ENCODE assay signal across 28 mouse cellular contexts in genomic region chr6:98936377-98936776, GRCm38 (mm10).
DNase-seq lines count a peak whose midpoint lies in the region; ATAC-seq and TF ChIP-seq lines count a peak whose summit lies in the region.
"Had no signal": no experiment of that assay in that cellular context is flagged by ENCODE, and none has a peak within 500 bp of the region (broad histone marks: within the 10 kb centered on the region; RNA-seq: fewer than 3 reads in every experiment).

No protein-coding gene starts in this region.

- TF ChIP-seq CTCF in left cerebral cortex, adult 2 months (IDR thresholded peaks at IDR 0.05) = no peak

- intact Hi-C loops in left cerebral cortex, adult 2 months (cut with DNase I) = loop anchor here (5.0 to 10.0 kb wide), 3 partner anchors 302 to 829 kb away; no protein-coding TSS in a partner anchor
- intact Hi-C loops in left cerebral cortex, postnatal 10 days (cut with DNase I) = no loop called here

- peak; percentile 67 for ATAC-seq in frontal cortex, adult (ENCODE audit: low TSS enrichment)
- ATAC-seq: intestine, embryonic 16.5 days; midbrain, embryonic 13.5 days had no signal

- peak overlapping the region; percentile 29 for H3K27ac ChIP-seq in left cerebral cortex, adult 2 months
- H3K27ac ChIP-seq: gastrocnemius, adult 2 months; heart, adult 2 months; heart, embryonic 13.5 days; liver, embryonic 14.5 days; macrophage; midbrain, embryonic 13.5 days; neural tube, embryonic 15.5 days had no signal

- H3K4me3 ChIP-seq in left cerebral cortex, adult 2 months = no peak overlapping the region
- H3K4me3 ChIP-seq: erythroblast, embryonic 14.5 days; gastrocnemius, adult 2 months; heart, adult 2 months; heart, embryonic 13.5 days; midbrain, embryonic 13.5 days; neural tube, embryonic 15.5 days had no signal

- DNase-seq in cerebellum, postnatal 10 days = peak; percentile 20 to 32
- DNase-seq in cerebellum, adult 11 months = no peak
- no peak for DNase-seq in frontal cortex, postnatal 14 days (ENCODE audit: low spot score in 2 of 2)
- DNase-seq in left cerebral cortex, adult 2 months (ENCODE audit: extremely low spot score in 1 of 2, low spot score in 2 of 2) = no peak
- DNase-seq in left cerebral cortex, postnatal 10 days (ENCODE audit: extremely low spot score in 1 of 2, low spot score in 2 of 2) = no peak
- DNase-seq in right cerebral cortex, postnatal 14 days = no peak
- DNase-seq: adrenal gland, postnatal 10 days; cerebellum, adult 18-20 months; cerebellum, postnatal 14 days; gastrocnemius, adult 2 months; gastrocnemius, postnatal 36 days; heart, adult 2 months; heart, postnatal 10 days; kidney, adult 9 months; kidney, postnatal 10 days; liver; lung, adult 2 months; lung, postnatal 10 days; spleen, adult 18-20 months; thymus, postnatal 14 days had no signal

Comparison
In these comparisons a context has a peak if more than half of its experiments do, and no peak if none do; other contexts are left out.
1. DNase-seq: peak in cerebellum, postnatal 10 days (2 of 2); none in cerebellum, adult 11 months (single experiment), frontal cortex, postnatal 14 days (0 of 2), left cerebral cortex, adult 2 months (0 of 2), left cerebral cortex, postnatal 10 days (0 of 2) and right cerebral cortex, postnatal 14 days (single experiment).